Mouse (Mus musculus): Measurements from ENCODE around the gene Kctd13. TPM values are rescaled to one million over a fixed set of nuclear protein-coding genes. Genes with fewer than 3 reads are reported as not detected.
"Not testable (repeated sequence)": the region's sequence is repeated elsewhere in the genome, so short reads cannot be mapped to it uniquely, and the experiment has no call there.

Kctd13 gene
- total RNA-seq (2014; fragmentation: Nextera tagmentation) (14.0 and 18.6 TPM in 2 replicates), total RNA-seq (2017) (9.0 and 22.1 TPM in 2 replicates)

DNA sequence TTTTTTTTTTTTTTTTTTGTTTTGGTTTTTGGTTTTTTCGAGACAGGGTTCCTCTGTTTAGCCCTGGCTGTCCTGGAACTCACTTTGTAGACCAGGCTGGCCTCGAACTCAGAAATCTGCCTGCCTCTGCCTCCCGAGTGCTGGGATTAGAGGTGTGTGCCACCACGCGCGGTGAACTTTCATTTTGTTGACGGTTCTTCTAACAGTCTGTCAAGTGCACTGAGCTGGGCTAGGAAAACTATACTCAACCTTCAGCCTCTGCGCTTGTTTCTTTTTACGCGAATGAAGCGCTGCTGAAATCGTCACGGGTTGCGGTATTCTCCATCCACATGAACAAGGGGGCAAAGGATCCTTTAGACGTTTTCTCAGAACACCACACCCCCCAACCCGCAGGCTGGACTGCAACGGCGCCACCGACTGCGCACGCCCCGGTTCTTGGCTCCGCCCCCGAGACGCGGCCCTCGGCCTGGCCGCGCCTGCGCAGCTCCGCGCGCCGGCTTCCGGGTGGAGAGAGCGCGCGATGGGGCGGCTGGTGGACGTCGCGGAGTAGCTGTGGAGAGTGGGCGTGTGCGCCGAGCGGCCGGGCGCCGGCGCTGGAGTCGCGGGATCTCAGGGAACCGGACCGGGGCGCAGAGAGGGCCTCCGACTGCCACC lies at the start of gene Kctd13:
Gene Kctd13 (plus strand): TSS at position 496 of the 654 bp plus-strand sequence.
- peak; percentile 71 for ATAC-seq (replicated peaks; ENCODE audit: low FRiP score, low TSS enrichment, poor library complexity, severe bottlenecking)

DNA sequence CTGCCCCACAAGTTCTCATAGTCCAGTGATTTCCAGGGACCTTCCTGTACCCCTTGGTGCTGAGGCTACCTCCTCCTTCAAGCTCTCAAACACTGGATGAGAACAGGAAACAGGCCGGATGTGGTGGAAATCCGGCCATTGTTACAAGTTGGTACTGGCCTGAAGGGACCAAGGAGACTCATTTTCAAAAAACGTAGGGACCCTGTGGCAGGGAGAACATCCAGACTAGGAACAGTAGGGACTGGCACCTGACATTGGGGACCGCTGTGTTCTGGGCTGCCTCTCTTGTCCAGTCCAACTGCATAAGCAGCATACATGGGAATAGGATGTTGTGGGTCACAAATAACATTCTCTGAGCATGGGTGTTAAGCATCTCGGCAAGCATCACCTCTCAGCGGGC lies 47.6 kb upstream of the Kctd13 start:
- no peak for ATAC-seq (replicated peaks; ENCODE audit: low FRiP score, low TSS enrichment, poor library complexity, severe bottlenecking)

DNA sequence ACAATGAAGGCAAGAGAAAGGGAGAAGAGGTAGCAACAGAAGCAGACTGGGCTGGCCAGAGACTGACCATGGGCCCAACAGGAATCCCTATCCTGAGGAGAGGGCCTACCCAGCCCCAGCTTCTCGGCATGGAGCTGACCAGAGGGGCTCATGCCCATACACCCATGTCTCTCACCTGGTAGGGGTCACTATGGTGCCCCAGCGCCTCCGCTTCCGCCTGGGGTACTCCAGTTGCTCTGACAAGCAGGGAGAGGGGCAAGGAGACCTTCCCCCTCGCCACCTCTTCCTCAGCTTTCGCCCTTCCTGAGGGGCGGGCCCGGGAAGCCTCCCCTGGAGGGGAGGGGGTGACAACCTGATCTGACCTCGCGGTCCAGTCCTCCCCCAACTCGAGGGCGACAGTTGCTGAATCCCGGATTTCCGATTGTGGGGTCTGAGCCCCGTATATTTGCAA lies 44.9 kb upstream of the Kctd13 start:
- ATAC-seq (replicated peaks; ENCODE audit: low FRiP score, low TSS enrichment, poor library complexity, severe bottlenecking), result no peak

DNA sequence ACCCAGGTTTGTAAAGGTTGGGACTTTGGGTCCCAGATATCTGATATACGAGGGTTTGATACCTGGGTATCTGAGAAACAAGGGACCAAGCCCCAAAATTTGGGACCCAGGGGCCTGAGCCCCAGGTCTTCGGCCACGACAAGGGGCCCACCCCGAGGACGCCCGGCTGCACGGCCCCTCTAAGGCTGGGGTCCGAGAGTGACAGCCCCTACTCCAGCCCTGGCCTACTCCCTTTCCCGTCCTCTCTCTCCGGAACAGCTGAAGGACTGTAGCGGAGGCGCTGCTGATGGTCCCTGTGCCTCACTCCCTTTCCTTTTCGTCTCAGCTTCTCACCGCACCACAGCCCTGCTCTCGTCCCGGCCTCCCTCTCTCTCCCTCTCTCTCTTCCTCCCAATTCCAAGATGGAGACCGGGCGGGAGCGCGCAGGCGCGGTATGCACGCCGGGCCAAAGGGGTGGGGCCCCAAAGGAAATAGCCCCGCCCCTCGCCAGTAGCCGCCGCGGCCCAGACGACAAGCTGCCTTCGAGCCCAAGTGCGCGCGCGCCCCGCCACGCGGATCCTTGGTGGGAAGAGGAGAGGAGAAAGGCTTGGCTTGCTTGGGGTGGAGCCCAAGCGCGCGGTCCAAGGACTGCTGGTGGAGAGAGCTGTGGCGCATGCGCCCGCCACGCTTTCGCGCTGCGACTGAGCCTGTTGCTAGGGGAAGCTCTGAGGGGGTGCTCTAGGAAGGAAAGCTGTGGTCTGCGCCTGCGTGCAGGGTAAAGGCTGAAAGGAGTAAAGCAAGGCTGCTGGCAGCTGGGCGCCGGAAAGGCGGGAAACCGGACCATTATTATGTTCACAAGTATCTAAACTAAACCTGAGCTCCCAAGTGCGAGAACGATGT lies 44.2 kb upstream of the Kctd13 start, which contains the start of gene Taok2:
Gene Taok2 (minus strand): TSS at position 418 of the 879 bp plus-strand sequence.
- ATAC-seq (replicated peaks; ENCODE audit: low FRiP score, low TSS enrichment, poor library complexity, severe bottlenecking), result peak; percentile 95

DNA sequence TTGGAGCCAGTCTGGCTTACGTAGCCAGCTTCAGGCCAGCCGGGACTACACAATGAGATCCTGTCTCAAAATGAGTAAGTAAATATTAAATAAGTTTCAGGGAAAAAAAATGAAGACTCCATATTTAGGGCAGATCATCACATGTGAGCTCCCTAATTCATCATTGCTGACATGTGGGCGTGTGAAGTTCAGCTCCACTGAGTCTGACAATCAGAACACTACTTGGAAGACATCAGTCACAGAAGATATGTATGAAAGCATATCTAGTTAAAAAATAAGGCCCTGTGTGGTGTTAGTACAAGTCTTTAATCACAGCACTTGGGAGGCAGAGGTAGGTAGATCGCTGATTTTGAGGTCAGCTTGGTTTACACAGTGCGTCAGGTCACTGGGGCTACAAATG lies 41.4 kb upstream of the Kctd13 start:
- ATAC-seq (replicated peaks; ENCODE audit: low FRiP score, low TSS enrichment, poor library complexity, severe bottlenecking), result no peak

DNA sequence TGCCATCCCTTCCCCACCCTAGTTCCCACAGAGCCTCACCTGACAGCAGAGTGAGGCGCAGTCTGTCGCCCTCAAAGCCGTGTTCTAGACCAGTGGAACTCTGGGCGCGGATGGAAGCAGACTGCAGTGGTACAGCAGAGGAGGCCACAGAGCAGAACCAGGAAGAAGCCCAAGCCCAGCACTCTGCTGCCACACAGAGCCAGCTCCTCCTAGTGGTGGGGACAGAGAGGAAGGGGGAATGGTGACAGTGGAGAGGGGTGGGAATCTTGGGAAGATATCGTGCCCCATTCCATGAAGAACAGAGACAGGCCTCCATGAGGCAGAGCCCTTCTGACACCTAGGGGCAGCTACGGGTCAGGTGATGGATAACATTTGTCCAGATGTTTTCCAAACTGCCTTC lies 39.8 kb upstream of the Kctd13 start:
- no peak for ATAC-seq (replicated peaks; ENCODE audit: low FRiP score, low TSS enrichment, poor library complexity, severe bottlenecking)

DNA sequence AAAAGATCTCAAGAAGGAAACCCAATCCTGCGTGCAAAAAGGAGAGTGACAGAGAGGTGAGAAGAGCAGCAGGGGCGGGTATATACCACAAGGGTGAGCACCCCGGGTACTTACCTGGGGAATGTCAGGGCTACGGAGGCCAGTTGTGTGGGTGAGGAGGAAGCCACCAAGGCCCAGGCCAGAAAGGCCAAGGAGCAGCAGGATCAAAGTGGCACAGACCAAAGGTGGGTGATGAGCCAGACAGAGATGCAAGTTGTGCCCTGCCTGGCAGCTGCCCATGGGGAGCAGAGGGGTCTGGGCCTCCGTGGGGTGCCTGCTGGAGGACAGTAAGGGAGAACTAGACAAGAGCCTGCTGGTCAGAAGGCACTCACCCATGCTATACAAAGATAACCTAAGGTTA lies 31.8 kb upstream of the Kctd13 start:
- no peak for ATAC-seq (replicated peaks; ENCODE audit: low FRiP score, low TSS enrichment, poor library complexity, severe bottlenecking)

DNA sequence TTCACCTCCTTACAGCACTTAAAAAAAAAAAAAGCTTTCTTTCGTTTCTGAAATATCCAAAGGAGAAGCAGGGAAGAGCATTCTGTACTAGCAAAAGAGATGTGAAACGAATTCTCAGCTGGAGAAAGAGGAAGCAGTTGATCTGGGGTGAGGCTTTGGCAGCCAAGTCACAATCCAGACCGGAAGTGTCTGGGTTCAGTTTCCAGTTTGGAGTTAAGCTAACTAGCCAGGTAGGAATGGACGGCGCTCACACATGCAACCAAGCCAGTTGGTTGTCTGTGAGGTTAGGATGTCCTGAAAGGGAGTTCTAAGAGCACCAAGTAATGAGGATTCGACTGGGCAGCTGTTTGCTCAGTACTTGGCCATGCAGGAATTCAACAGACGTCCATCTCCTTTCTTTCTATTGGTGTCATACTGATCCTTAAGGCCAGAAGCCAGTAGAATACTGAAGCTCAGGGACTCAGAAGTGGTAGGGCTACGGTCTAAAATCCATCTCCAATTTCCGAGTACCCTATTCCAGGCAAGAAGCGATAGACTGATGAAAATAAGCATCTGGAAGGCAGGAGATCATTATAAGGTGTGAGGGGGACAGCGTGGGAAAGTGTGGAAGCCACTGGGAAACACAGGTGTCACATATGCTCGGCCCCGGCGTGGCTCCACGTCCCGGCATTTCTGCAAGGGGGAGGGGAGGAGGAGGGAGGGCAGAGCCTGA lies 31.1 kb upstream of the Kctd13 start:
- ATAC-seq (replicated peaks; ENCODE audit: low FRiP score, low TSS enrichment, poor library complexity, severe bottlenecking), result peak; percentile 72

DNA sequence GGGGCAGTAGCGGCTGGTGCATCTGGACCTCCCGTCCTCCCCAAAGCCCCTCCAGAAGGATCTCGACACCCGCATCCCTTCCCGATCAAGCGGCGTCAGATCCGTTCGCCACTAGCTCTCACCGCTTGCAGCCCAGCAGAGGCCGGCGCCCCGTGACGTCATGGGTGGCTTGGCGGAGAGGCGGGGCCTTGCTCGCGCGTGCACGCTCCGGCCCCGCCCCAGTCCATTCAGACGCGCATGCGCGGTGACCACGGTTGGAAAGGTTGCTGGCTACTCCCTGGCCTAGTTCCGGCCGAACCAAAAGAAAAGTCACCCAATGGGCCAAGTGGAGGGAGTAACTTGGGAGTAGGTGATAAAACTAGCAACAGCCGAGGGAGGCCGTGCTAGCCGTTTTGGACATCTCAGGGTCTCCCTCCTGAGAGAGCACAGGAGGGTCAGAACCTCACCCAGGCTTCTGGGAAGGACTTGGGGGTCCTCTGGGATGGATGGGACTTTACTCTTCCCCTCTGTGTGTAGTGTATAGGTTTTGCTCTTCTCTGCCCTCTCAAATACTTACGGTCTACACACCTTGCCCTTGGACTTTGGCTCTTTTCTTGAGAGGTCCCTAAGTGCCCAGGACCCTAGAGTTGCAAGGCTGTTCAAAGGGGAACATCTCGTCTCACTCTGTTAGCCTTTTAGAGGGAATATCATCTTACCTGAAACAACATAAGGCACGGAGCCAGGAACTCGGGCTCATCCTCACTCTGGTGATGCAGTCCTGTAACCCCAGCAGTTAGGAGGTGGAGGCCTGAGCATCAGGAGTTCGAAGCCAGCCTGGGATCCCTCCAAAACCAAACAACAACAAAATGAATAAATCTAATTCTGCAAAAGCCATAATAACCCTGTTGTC lies 30.3 kb upstream of the Kctd13 start:
- peak; percentile 94 for ATAC-seq (replicated peaks; ENCODE audit: low FRiP score, low TSS enrichment, poor library complexity, severe bottlenecking)

DNA sequence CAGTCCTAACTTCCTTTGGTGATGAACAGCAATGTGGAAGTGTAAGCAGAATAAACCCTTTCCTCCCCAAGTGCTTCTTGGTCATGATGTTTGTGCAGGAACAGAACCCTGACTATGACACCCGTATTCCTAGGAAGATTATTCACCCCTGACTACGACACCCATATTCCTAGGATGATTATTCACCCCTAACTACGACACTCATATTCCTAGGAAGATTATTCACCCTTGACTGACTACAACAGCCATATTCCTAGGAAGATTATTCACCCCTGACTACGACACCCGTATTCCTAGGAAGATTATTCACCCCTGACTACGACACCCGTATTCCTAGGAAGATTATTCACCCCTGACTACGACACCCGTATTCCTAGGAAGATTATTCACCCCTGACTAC lies 28.9 kb upstream of the Kctd13 start:
- not testable (repeated sequence) for ATAC-seq (replicated peaks; ENCODE audit: low FRiP score, low TSS enrichment, poor library complexity, severe bottlenecking)

DNA sequence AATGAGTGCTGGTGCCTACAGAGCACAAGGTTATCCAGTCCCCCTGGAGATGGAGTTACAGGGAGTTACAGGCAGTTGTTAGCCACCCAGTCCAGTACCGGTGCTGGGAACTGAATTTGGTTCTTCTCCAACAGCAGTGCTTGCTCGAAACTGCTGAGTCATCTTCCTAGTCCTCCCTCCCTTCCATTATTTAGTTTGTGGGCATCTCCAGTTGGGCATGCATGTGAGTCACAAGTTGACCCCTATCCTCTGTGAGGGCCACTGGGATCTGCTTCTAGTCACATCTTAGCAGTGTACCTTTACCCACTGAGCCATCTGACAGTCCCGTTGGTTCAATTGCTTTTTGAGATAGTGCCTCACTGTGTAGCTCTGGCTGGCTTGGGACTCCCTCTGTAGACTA lies 23.1 kb upstream of the Kctd13 start:
- no peak; the same call in 1 of the 2 replicates for ATAC-seq (replicated peaks; ENCODE audit: low FRiP score, low TSS enrichment, poor library complexity, severe bottlenecking)

DNA sequence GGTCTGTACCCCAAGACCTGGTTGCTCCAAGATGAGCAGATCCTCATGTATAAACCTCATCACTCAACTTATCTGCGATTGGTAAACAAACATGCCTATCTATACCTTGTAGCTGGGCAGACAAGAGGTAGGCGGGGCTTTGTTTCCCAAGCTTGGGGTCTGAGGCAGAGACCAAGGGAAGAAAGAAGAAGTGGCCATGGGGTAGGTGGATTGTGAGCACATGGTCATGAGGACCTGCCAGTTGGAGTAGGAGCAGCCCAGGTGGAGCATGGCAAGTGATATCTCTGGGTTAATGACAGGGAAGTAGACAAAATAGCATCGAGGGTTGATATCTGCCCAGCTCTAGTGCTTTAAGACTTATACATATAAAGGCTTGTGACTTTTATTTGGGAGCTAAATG lies 13.8 kb upstream of the Kctd13 start:
- ATAC-seq (replicated peaks; ENCODE audit: low FRiP score, low TSS enrichment, poor library complexity, severe bottlenecking), result no peak

DNA sequence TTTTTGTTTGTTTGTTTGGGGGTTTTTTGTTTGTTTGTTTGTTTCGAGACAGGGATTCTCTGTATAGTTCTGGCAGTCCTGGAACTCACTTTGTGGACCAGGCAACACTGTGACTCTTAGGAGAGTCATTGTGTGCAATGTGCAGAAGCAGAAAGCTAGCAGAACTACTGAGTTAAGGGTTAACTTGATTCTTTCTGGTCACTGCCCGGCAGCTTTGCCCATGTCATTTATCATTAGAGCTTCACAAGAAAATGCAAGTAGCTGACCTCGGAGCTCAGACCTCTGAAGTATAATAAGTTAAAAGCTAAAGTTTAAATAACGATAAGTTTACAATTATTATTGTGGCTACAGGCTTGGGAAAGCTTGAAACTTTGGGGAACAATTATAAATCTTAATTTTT lies 10.3 kb upstream of the Kctd13 start:
- ATAC-seq (replicated peaks; ENCODE audit: low FRiP score, low TSS enrichment, poor library complexity, severe bottlenecking), result not testable (repeated sequence)

DNA sequence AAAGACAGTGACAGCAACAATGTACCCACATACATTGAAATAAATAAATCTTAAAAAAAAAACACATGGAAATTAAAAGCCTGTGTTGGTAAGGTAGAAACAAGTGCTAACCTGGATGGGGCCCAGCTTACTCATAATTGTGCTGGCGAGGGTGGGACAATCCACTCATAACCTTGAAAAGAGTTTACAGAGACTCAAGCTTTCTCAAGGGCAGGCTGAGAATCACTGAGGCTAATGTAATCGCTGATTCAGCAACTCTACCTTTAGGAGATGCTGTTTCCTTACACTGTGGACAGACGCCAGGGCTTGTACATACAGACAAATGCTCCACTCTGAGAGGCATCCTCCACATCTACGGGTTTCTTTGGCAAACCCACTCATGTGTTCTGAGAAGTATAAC lies 8.7 kb upstream of the Kctd13 start:
- ATAC-seq (replicated peaks; ENCODE audit: low FRiP score, low TSS enrichment, poor library complexity, severe bottlenecking), result no peak

DNA sequence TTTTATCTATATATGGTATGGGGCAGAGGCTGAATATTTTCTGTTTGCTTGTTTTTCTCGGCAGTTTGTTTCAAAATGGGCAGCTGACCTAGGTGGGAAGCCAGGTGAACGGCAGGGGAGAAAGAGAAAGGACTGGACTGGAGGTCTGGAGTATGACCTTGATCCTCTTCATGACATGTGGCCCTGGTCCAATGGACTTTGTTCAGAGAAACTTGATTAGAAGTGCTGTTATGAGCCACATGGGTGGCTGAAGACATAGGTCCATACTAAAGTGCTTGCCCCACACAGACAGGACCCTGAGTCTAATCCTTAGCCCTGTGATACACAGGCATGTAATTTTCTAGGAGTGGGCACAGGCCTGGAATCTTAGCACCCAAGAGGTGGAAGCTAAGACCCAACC lies 7.1 kb upstream of the Kctd13 start:
- ATAC-seq (replicated peaks; ENCODE audit: low FRiP score, low TSS enrichment, poor library complexity, severe bottlenecking), result no peak

DNA sequence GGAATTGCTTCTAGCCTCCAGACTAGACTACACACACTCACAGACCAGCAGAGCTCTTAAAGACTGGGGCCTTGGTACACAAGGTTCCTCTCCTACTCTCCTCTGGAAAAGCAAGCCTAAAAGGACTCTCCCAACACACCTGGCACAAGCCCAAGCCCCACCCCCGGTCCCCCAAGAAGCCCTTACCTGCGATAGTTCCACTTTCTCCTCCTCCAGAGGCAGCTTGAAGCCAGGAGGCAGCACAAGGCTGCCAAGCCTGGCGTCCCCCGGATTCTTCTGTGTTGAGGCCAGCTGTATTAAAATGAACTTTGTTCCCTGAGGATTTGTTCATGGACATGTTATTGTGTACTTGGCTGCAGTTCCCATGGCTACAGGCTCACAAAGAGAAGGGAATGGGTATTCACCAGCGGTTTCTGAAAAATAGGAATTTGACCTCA lies 6.0 kb upstream of the Kctd13 start, which contains the start of gene Tmem219:
Gene Tmem219 (minus strand): TSS at position 294 of the 437 bp plus-strand sequence.
- ATAC-seq (replicated peaks; ENCODE audit: low FRiP score, low TSS enrichment, poor library complexity, severe bottlenecking), result no peak

DNA sequence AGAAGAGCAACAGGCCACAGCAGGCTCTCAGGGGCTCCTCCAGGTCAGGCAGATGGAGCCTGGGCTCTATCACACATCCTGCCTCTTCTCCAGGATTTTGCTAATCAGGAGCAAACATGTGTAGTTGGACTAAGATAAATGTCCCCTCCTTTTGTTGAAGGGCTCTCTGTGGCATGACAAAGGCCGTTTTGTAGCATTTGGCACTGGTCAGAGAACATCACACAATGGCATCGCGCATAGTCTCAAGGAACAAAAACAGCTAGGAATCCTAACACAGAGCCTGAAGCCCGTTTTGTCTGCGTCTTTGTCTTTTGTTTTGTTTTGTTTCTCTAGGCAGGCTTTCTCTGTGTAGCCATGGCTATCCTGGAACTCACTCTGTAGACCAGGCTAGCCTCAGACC lies 4.7 kb upstream of the Kctd13 start:
- peak; percentile 16; the same call in 1 of the 2 replicates for ATAC-seq (replicated peaks; ENCODE audit: low FRiP score, low TSS enrichment, poor library complexity, severe bottlenecking)

DNA sequence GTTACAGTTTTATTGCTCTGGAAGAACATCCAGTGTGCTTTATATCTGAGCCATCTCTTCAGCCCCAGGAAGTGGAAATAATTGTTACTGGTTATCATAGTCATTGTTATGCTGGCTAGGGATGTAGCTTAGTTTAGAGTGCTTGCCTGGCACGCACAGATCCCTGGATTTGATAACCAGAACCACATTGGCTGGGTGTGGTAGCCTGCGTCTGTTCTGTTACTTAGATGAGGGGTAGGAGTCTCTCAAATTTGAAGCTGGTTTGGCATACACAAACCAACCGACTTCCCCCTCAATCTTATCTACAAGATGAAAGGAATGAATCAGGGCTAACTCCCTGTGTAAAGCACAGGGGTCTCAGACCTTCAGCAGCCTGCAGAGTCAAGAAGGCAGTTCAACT lies 2.4 kb upstream of the Kctd13 start:
- peak; percentile 60 for ATAC-seq (replicated peaks; ENCODE audit: low FRiP score, low TSS enrichment, poor library complexity, severe bottlenecking)

DNA sequence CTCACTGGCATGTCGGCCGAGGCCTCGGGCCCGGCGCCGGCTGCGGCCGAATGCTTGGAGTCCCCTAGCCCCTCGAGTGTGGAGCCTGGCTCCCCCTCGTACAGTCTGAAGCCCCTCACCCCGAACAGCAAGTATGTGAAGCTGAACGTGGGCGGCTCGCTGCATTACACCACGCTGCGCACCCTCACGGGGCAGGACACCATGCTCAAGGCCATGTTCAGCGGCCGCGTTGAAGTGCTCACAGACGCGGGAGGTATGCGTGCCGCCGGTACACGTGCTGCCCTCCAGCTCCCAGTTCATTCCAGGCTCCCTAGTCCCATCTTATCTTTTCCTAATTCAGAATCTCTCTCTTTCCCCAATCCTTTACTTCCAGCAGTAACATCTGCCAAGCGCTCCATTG lies 367 bp downstream of the Kctd13 start:
- ATAC-seq (replicated peaks; ENCODE audit: low FRiP score, low TSS enrichment, poor library complexity, severe bottlenecking), result no peak
